Mouse (Mus musculus): Measurements from ENCODE around the gene Usp47. TPM values are rescaled to one million over a fixed set of nuclear protein-coding genes. Genes with fewer than 3 reads are reported as not detected.

The Usp47 gene
- polyA plus RNA-seq, 1 experiment from 2014 or later, result 43.6 TPM

DNA sequence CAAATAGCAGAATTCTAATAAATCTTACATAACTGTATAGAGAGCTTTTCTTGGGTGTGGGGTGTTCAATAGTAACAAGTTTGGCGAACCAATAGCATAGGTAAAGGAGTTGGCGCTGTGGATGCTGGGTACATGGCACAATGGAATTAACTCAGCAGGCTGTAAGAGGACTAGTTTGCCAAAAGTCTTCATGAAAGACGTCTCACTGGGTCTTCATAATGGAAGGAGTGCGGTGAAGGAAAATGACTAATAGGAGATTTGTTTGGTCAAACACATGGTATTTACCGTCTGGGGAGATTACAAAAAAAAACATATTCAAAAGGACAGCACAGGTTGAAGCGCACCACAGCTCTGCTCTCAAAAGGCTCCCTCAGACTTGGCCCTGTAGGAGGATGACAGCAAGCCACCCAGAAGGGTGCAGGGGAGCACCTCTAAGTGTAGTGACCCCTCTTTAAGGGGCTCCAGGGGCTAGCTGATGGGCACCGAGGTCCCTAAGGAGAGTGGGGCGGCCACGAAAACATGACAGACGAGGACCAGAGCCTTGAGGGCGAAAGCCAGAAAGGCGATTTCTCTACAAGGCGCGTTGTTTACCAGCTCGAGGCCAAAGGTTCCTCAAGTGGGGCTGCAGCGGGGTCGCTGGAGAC lies 676 bp upstream of the Usp47 start:
- 42% methylated on average over 16 of the region's 17 CpGs for WGBS (ENCODE audit: missing documents)
- Histone ChIP-seq H3K27ac (peak overlapping the region; percentile 63), H3K4me3 (ENCODE audit: inconsistent target) (peak overlapping the region; percentile 68), H3K36me3 (ENCODE audit: inconsistent target) (no peaks in the 10 kb centered on the region), H3K79me2 (ENCODE audit: inconsistent target) (peaks cover 40% of the 10 kb centered on the region)

DNA sequence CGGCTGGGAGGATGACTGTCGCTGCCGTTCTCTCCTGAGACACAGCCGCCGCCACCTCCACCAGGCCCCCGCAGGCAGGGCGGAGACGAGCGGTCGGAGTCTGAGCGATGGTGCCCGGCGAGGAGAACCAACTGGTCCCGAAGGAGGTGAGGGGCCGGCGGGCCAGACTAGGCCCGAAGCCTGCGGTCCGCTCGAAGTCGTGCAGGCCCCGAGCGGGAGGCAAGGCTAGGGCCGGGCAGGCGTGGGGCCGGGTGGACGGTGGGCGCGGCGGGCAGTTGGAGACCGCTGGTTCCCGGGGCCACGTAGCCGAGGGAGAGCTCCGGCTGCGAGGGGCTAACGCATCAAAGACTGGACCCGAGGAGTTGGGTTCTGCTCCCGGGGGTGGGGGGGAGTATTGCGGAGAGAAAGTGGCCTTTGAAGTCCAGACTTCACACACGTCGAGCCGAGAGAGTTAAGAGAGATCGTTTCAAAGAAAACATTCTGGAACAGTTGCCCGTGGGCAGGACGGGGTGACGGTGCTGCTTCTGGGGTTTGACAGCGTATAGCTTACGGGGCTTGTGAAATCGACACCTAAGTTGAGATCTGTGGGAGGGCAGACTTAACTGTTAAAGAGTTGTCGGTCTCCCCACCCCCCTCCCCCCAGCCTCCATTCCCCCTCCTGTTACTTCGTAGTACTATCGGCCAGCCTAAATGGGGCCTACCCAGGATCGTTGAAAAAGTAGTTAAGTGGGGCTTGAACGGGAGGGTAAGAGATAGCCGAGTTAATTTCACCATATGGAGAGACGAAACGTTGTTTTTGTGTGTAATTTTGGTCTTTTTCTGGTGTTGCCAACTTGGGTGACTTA lies 519 bp downstream of the Usp47 start:
- WGBS (ENCODE audit: missing documents), result under 1% methylated on average over 56 of the region's 58 CpGs
- Histone ChIP-seq H3K27ac (peak overlapping the region; percentile 52), H3K4me3 (ENCODE audit: inconsistent target) (peak overlapping the region; percentile 68), H3K36me3 (ENCODE audit: inconsistent target) (no peaks in the 10 kb centered on the region), H3K79me2 (ENCODE audit: inconsistent target) (peaks cover 51% of the 10 kb centered on the region)

DNA sequence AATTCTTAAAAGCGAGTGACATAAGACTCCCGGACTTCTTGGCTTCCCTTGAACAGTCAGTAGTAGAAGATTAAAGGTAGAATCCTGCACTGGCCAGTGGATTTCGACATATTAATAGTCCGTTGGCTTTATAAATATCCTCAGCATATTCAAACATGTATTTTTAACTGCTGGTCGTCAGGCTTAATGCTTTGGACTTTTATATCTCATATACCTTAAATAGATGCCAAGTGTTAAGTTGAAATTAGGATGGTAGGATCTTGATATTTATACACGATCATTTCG lies 1.1 kb downstream of the Usp47 start:
- Histone ChIP-seq H3K4me3 (ENCODE audit: inconsistent target) (peak overlapping the region; percentile 68), H3K36me3 (ENCODE audit: inconsistent target) (no peaks in the 10 kb centered on the region), H3K27ac (peak overlapping the region; percentile 52), H3K79me2 (ENCODE audit: inconsistent target) (peaks cover 57% of the 10 kb centered on the region)
- WGBS (ENCODE audit: missing documents), result 15% methylated on average over 7 of the region's 7 CpGs

DNA sequence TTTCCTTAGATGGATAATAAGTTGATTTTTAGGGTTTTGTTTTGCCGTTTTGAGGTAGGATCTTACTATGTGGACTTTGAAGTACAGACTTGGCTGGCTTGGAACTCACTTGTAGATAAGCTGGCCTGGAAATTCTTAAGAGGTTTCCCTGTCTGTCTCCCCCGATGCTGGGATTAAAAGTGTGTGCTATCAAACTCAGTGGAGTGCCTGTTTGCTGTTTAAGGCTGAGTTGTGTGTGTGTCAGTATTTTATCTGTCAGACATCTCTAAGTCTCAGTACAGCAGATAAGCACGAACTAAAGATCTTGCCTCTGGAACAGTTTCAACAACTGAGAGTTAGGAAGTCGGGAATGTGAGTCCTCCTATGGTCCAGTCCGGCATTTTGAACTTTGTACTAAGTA lies 1.6 kb downstream of the Usp47 start:
- Histone ChIP-seq H3K36me3 (ENCODE audit: inconsistent target) (no peaks in the 10 kb centered on the region), H3K27ac (no peak overlapping the region), H3K4me3 (ENCODE audit: inconsistent target) (peak overlapping the region; percentile 68), H3K79me2 (ENCODE audit: inconsistent target) (peaks cover 62% of the 10 kb centered on the region)
- WGBS (ENCODE audit: missing documents), result 4% methylated on average over 5 of the region's 5 CpGs

DNA sequence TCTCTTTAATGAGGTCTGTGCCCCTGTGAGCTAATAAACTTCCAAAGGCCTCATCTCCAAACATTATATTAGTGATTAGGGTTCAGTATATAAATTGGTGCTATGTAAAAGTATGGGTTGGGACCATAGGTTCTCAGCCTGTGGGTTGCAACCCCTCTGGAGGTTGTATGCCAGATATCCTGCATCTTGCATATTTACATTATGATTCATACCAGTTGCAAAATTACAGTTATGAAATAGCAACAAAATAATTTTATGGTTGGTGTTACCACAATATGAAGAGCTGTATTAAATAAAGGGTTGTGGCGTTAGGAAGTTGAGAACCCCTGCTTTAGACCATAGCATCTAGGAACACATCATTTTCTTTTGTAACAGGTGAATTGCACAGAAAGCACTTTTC lies 7.3 kb downstream of the Usp47 start:
- 15% methylated on average over 1 of the region's 1 CpGs for WGBS (ENCODE audit: missing documents)
- Histone ChIP-seq H3K4me3 (ENCODE audit: inconsistent target) (no peak overlapping the region), H3K27ac (no peak overlapping the region)

DNA sequence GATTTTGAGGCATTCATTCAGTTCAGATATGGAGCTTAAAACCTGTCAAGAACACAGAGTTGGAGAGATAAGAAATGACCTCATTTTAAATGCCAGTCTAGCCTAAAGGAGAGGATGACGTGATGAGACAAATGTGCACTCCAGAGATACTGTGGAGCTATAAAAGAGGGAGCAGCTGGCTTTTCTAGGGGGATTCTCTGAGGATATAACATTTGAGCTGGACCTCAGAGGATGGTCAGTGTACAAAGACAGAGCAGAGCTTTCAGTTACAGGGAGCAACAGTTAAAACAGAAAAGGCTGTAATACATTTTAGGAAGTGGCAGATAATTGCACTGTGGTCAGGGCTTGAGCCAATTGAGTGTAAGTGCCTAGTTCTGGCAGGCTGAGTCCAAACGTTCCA lies 12.5 kb downstream of the Usp47 start:
- WGBS (ENCODE audit: missing documents), result 32% methylated on average over 2 of the region's 2 CpGs
- H3K27ac ChIP-seq, result no peak overlapping the region
- no peaks in the 10 kb centered on the region for H3K36me3 ChIP-seq (ENCODE audit: inconsistent target)
- peaks cover 100% of the 10 kb centered on the region for H3K79me2 ChIP-seq (ENCODE audit: inconsistent target)
- H3K4me3 ChIP-seq (ENCODE audit: inconsistent target), result no peak overlapping the region

More for the DNA sequence above, 7.3 kb downstream of the Usp47 start:
- Histone ChIP-seq H3K36me3 (ENCODE audit: inconsistent target) (no peaks in the 10 kb centered on the region), H3K79me2 (ENCODE audit: inconsistent target) (peaks cover 100% of the 10 kb centered on the region)

DNA sequence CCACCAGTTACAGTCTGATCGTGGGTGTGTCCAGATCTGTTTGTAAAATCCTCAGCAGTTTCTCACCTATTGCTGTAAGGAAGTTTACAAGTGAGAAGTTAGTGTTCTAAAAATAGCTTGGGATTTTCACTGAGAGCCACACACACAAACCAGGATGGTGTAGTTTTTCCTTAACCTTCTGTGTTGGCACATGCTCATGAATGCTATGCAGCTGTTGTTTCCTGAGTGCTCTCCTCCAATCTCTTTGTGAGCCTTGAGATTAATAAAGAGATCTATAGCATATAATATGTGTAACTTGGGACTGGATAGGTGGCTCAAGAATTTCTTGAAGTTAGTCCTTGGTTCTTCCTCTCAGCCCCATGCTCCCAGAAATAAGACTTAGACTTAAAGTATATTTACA lies 13.3 kb downstream of the Usp47 start:
- H3K27ac ChIP-seq, result no peak overlapping the region
- 75% methylated on average over 1 of the region's 1 CpGs for WGBS (ENCODE audit: missing documents)
- no peak overlapping the region for H3K4me3 ChIP-seq (ENCODE audit: inconsistent target)
- H3K79me2 ChIP-seq (ENCODE audit: inconsistent target), result peaks cover 100% of the 10 kb centered on the region
- no peaks in the 10 kb centered on the region for H3K36me3 ChIP-seq (ENCODE audit: inconsistent target)

DNA sequence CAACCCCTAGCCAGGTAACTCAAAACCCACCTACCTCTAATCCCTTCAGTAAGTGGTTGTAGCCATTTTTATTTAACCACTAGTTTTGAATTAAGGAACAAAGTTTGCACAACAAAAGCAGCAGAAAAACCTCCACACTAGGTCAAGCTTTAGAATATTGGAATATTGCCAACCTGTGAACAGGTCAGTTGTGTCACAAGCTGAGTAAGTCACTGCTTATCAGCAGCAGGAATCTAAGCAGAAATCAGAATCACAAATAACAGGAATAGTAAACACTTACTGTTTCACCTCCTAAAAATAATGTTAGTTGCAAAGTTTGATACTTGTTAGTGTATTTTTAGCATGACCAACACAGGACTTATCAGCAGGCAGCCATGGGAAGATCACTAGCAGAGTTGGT lies 17.0 kb downstream of the Usp47 start:
- no peak overlapping the region for H3K4me3 ChIP-seq (ENCODE audit: inconsistent target)
- no peaks in the 10 kb centered on the region for H3K36me3 ChIP-seq (ENCODE audit: inconsistent target)
- peaks cover 100% of the 10 kb centered on the region for H3K79me2 ChIP-seq (ENCODE audit: inconsistent target)
- no peak overlapping the region for H3K27ac ChIP-seq

DNA sequence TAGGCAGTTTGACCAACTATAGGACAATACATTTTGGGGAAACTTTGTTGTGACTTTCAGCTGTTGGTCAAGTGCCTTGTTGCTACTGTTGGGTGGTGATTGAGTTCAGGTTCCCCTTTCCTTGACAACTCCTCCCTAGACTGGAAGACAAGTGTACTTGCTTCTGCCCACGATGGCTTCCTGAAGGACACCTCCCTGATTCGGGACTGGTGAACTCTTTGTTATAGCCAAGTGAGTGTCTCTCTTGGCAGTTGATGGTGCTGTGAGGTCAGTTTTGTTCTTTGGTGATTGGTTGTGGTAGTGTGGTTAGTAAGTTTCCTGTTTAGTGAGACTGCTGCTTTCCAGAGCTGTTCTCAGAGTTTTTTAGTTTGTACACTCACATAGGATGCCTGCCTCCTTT lies 19.5 kb downstream of the Usp47 start:
- no peak overlapping the region for H3K4me3 ChIP-seq (ENCODE audit: inconsistent target)
- H3K36me3 ChIP-seq (ENCODE audit: inconsistent target), result no peaks in the 10 kb centered on the region
- H3K79me2 ChIP-seq (ENCODE audit: inconsistent target), result peaks cover 100% of the 10 kb centered on the region
- 0% methylated on average over 2 of the region's 2 CpGs for WGBS (ENCODE audit: missing documents)
- no peak overlapping the region for H3K27ac ChIP-seq

DNA sequence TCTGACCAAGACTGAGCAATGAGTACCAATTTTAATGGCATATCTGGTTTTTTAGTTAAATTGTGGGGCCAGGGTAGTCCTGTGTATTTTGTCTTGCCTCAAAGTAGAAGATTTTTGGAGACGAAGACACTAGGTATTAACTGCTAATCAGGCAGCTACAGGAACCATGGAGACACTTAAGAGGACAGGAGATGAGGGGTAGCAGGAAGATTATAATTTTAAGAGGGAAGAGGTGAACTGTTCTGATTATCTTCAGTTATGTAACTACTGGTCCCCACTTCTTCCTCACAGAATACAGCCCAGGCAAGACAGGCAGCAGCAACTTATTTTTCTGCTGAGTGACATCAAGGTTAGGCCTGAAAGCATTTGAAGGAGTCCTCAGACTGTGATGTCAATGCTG lies 21.9 kb downstream of the Usp47 start:
- Histone ChIP-seq H3K79me2 (ENCODE audit: inconsistent target) (peaks cover 100% of the 10 kb centered on the region), H3K36me3 (ENCODE audit: inconsistent target) (no peaks in the 10 kb centered on the region), H3K4me3 (ENCODE audit: inconsistent target) (no peak overlapping the region), H3K27ac (no peak overlapping the region)
- WGBS (ENCODE audit: missing documents), result 89% methylated on average over 1 of the region's 1 CpGs

DNA sequence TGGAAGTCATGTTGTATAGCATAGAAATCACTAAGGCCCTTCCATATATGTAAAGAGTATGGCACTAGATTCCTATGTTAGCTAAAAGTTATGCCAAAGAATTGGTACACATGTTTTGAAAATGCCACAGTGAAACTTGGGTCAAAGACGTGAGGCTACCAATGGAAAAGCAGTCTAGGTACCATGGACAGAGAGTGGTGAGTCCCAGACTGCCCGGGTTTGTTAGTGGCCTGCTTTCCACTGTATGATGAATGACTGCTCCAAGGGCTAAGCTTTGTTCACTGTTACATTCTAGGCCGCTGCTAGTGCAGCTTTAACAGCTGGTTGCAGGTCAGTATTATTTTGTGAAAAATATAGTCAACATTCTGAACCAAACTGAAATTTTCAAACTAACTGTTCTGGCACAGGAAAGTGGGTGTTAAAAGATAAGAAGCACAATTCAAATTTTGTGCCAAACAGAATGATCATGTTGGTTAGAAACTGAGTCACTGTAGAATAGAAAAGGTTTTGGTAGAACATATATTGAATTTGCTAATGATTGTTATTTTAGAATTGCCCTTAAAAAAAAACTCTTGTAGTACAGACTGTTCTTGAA lies 22.6 kb downstream of the Usp47 start:
- Histone ChIP-seq H3K27ac (no peak overlapping the region), H3K4me3 (ENCODE audit: inconsistent target) (no peak overlapping the region), H3K79me2 (ENCODE audit: inconsistent target) (peaks cover 100% of the 10 kb centered on the region), H3K36me3 (ENCODE audit: inconsistent target) (no peaks in the 10 kb centered on the region)
- WGBS (ENCODE audit: missing documents), result 80% methylated on average over 3 of the region's 3 CpGs

DNA sequence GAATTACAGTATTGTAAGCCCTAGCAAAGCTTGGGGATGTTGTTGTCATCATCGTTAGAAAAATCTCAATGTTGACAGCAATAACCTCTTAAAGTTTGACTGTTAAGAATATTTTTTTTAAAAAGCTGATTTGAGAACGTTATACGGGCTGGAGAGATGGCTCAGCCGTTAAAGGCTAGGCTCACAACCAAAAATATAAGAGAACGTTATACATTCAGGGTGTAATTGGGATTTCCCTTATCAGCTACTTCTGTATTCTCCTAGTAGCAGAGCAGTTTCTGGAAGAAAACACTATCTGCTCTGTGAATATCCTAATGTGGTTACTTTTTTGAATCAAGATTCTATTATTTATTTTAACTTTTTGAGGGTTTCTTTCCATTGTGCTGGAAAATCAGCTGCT lies 25.3 kb downstream of the Usp47 start:
- H3K36me3 ChIP-seq (ENCODE audit: inconsistent target), result no peaks in the 10 kb centered on the region
- 90% methylated on average over 5 of the region's 5 CpGs for WGBS (ENCODE audit: missing documents)

DNA sequence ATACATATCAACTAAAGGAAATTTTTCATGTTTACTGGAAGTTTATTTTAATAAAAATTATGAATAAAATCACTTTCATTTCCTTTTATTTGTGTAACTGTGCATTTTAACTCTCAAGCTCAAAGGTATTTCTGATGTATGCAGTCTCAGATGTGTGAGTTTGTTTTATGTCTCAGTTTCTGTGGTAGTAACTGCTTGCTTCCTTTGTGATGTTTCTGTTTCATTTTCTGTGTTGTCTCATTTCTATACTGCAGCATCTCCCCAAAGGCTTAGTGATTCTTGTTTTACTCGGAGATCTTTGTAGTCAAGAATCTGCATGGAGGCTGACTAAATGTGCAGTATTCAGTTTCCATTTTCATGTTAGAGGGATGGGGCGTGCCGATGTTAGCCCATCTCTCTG lies 30.4 kb downstream of the Usp47 start:
- Histone ChIP-seq H3K27ac (no peak overlapping the region), H3K79me2 (ENCODE audit: inconsistent target) (peaks cover 58% of the 10 kb centered on the region), H3K36me3 (ENCODE audit: inconsistent target) (peaks cover 11% of the 10 kb centered on the region; the same call in 1 of the 2 replicates), H3K4me3 (ENCODE audit: inconsistent target) (no peak overlapping the region)
- WGBS (ENCODE audit: missing documents), result 92% methylated on average over 3 of the region's 3 CpGs

More for the DNA sequence above, 25.3 kb downstream of the Usp47 start:
- Histone ChIP-seq H3K79me2 (ENCODE audit: inconsistent target) (peaks cover 98% of the 10 kb centered on the region), H3K27ac (no peak overlapping the region), H3K4me3 (ENCODE audit: inconsistent target) (no peak overlapping the region)

DNA sequence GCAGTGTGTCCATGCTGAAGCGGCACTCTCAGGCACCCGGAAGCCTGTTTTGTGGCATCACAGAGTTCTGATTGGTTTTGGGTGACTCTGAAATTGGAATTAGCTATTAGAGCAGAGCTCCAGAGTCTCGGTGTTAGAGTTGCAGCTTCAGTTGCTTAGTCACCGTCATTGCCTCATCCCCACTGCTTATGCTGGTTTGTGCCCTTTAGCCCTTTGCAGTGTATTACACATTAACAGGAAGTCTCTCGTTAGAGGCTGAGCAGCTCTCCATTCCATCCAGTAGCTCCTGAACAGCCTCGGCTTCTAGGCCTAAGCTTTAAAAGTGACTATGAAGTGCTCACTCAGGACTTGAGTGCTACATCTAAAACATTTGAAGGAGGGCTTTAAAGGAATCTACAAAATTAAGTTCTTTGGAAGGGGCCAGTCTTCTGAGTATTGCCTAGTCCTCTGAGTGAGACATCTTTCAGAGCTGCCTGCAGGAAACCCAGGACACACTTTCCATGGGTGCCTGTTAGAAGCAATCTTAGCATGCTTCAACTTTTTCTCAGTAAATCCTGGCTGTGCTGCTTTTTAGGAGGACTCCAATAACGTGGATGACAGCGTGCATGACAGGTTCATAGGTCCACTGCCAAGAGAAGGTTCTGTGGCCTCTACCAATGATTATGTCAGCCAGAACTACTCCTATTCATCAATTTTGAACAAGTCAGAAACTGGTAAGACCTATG lies 32.8 kb downstream of the Usp47 start:
- Histone ChIP-seq H3K4me3 (ENCODE audit: inconsistent target) (no peak overlapping the region), H3K27ac (peak overlapping the region; percentile 44), H3K36me3 (ENCODE audit: inconsistent target) (peaks cover 15% of the 10 kb centered on the region; the same call in 1 of the 2 replicates), H3K79me2 (ENCODE audit: inconsistent target) (peaks cover 34% of the 10 kb centered on the region)
- WGBS (ENCODE audit: missing documents), result 43% methylated on average over 8 of the region's 8 CpGs

DNA sequence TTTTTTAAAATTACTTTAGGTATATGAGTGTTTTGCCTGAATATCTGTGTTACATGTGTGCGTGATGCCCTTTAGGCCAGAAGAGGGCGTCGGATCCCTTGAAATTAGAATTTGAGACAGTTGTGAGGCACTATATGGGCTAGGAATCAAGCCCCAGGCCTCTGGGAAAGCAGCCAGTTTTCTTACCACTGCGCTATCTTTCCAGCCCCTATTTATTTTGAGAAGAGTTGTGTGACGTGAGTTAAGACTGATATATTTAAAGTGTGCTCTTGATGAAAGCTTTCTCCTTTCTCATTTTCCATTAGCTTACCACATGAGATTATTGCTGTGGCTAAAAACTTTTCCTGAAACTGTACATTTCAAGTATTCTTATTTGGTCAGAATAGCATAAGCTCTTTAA lies 51.6 kb downstream of the Usp47 start:
- Histone ChIP-seq H3K4me3 (ENCODE audit: inconsistent target) (no peak overlapping the region), H3K36me3 (ENCODE audit: inconsistent target) (peaks cover 30% of the 10 kb centered on the region; the same call in 1 of the 2 replicates), H3K27ac (no peak overlapping the region), H3K79me2 (ENCODE audit: inconsistent target) (no peaks in the 10 kb centered on the region)
- 98% methylated on average over 5 of the region's 5 CpGs for WGBS (ENCODE audit: missing documents)
